Mouse (Mus musculus): ENCODE measurements around the gene Akap1. TPM values are rescaled to one million over a fixed set of nuclear protein-coding genes. Genes with fewer than 3 reads are reported as not detected.

Gene Akap1
- polyA plus RNA-seq, 1 experiment: 5.5 TPM

GRCm38 (mm10) chr11:88842315-88842975 is 21.9 kb downstream of the Akap1 start:
- Histone ChIP-seq H3K4me3 (ENCODE audit: extremely low read depth, insufficient read depth, insufficient read length) (no peak overlapping the region), H3K4me1 (ENCODE audit: control insufficient read depth, insufficient read depth, insufficient read length) (no peaks in the 10 kb centered on the region), H3K36me3 (ENCODE audit: control insufficient read depth, insufficient read depth, low read length) (no peaks in the 10 kb centered on the region; the same call in 1 of the 2 replicates), H3K27ac (ENCODE audit: insufficient read depth, low read length) (no peak overlapping the region), H3K27me3 (ENCODE audit: control insufficient read depth, insufficient read depth, low read length) (no peaks in the 10 kb centered on the region)
- WGBS: 94% methylated on average over 13 of the region's 13 CpGs
- no peak for DNase-seq (ENCODE audit: low read depth in 1 of 2, low spot score in 2 of 2)
- TF ChIP-seq CTCF (IDR thresholded peaks at IDR 0.05; ENCODE audit: extremely low read depth, insufficient read depth, insufficient read length, insufficient replicate concordance) (no peak), POLR2A (IDR thresholded peaks at IDR 0.05; ENCODE audit: low read depth, low read length) (no peak)

- Histone ChIP-seq H3K27ac (ENCODE audit: insufficient read depth, low read length) (no peak overlapping the region), H3K4me1 (ENCODE audit: control insufficient read depth, insufficient read depth, insufficient read length) (no peaks in the 10 kb centered on the region), H3K4me3 (ENCODE audit: extremely low read depth, insufficient read depth, insufficient read length) (no peak overlapping the region), H3K36me3 (ENCODE audit: control insufficient read depth, insufficient read depth, low read length) (no peaks in the 10 kb centered on the region; the same call in 1 of the 2 replicates), H3K27me3 (ENCODE audit: control insufficient read depth, insufficient read depth, low read length) (no peaks in the 10 kb centered on the region)
- DNase-seq (ENCODE audit: low read depth in 1 of 2, low spot score in 2 of 2): no peak
- TF ChIP-seq POLR2A (IDR thresholded peaks at IDR 0.05; ENCODE audit: low read depth, low read length) (no peak), CTCF (IDR thresholded peaks at IDR 0.05; ENCODE audit: extremely low read depth, insufficient read depth, insufficient read length, insufficient replicate concordance) (no peak)
- 50% methylated on average over 6 of the region's 6 CpGs for WGBS
These were observed 23.0 kb downstream of the Akap1 start for GRCm38 (mm10) chr11:88841406-88841805.

GRCm38 (mm10) chr11:88840724-88841350 is 23.5 kb downstream of the Akap1 start:
- no peak overlapping the region for H3K27ac ChIP-seq (ENCODE audit: insufficient read depth, low read length)
- no peak for DNase-seq (ENCODE audit: low read depth in 1 of 2, low spot score in 2 of 2)
- no peaks in the 10 kb centered on the region; the same call in 1 of the 2 replicates for H3K36me3 ChIP-seq (ENCODE audit: control insufficient read depth, insufficient read depth, low read length)
- WGBS: 92% methylated on average over 10 of the region's 10 CpGs
- no peaks in the 10 kb centered on the region for H3K27me3 ChIP-seq (ENCODE audit: control insufficient read depth, insufficient read depth, low read length)
- TF ChIP-seq POLR2A (IDR thresholded peaks at IDR 0.05; ENCODE audit: low read depth, low read length) (no peak), CTCF (IDR thresholded peaks at IDR 0.05; ENCODE audit: extremely low read depth, insufficient read depth, insufficient read length, insufficient replicate concordance) (no peak)
- no peaks in the 10 kb centered on the region for H3K4me1 ChIP-seq (ENCODE audit: control insufficient read depth, insufficient read depth, insufficient read length)
- H3K4me3 ChIP-seq (ENCODE audit: extremely low read depth, insufficient read depth, insufficient read length): no peak overlapping the region

- TF ChIP-seq CTCF (IDR thresholded peaks at IDR 0.05; ENCODE audit: extremely low read depth, insufficient read depth, insufficient read length, insufficient replicate concordance) (no peak), POLR2A (IDR thresholded peaks at IDR 0.05; ENCODE audit: low read depth, low read length) (no peak)
- no peaks in the 10 kb centered on the region for H3K27me3 ChIP-seq (ENCODE audit: control insufficient read depth, insufficient read depth, low read length)
- no peaks in the 10 kb centered on the region for H3K4me1 ChIP-seq (ENCODE audit: control insufficient read depth, insufficient read depth, insufficient read length)
- DNase-seq (ENCODE audit: low read depth in 1 of 2, low spot score in 2 of 2): no peak
- no peak overlapping the region for H3K27ac ChIP-seq (ENCODE audit: insufficient read depth, low read length)
- H3K36me3 ChIP-seq (ENCODE audit: control insufficient read depth, insufficient read depth, low read length): no peaks in the 10 kb centered on the region; the same call in 1 of the 2 replicates
- H3K4me3 ChIP-seq (ENCODE audit: extremely low read depth, insufficient read depth, insufficient read length): no peak overlapping the region
- 90% methylated on average over 8 of the region's 8 CpGs for WGBS
These were observed 24.1 kb downstream of the Akap1 start for GRCm38 (mm10) chr11:88840292-88840691.

- Histone ChIP-seq H3K4me3 (ENCODE audit: extremely low read depth, insufficient read depth, insufficient read length) (no peak overlapping the region), H3K36me3 (ENCODE audit: control insufficient read depth, insufficient read depth, low read length) (no peaks in the 10 kb centered on the region), H3K27ac (ENCODE audit: insufficient read depth, low read length) (no peak overlapping the region), H3K4me1 (ENCODE audit: control insufficient read depth, insufficient read depth, insufficient read length) (no peaks in the 10 kb centered on the region), H3K27me3 (ENCODE audit: control insufficient read depth, insufficient read depth, low read length) (no peaks in the 10 kb centered on the region)
- no peak for TF ChIP-seq CTCF (IDR thresholded peaks at IDR 0.05; ENCODE audit: extremely low read depth, insufficient read depth, insufficient read length, insufficient replicate concordance)
- TF ChIP-seq POLR2A (IDR thresholded peaks at IDR 0.05; ENCODE audit: low read depth, low read length): no peak
- no peak for DNase-seq (ENCODE audit: low read depth in 1 of 2, low spot score in 2 of 2)
- 93% methylated on average over 6 of the region's 6 CpGs for WGBS
These were observed 25.0 kb downstream of the Akap1 start for GRCm38 (mm10) chr11:88839379-88839778.

GRCm38 (mm10) chr11:88838630-88839029 is 25.8 kb downstream of the Akap1 start:
- no peak for DNase-seq (ENCODE audit: low read depth in 1 of 2, low spot score in 2 of 2)
- Histone ChIP-seq H3K27me3 (ENCODE audit: control insufficient read depth, insufficient read depth, low read length) (no peaks in the 10 kb centered on the region), H3K36me3 (ENCODE audit: control insufficient read depth, insufficient read depth, low read length) (no peaks in the 10 kb centered on the region), H3K4me3 (ENCODE audit: extremely low read depth, insufficient read depth, insufficient read length) (no peak overlapping the region), H3K27ac (ENCODE audit: insufficient read depth, low read length) (no peak overlapping the region), H3K4me1 (ENCODE audit: control insufficient read depth, insufficient read depth, insufficient read length) (no peaks in the 10 kb centered on the region)
- whole genome bisulfite sequencing: 89% methylated on average over 13 of the region's 13 CpGs
- TF ChIP-seq POLR2A (IDR thresholded peaks at IDR 0.05; ENCODE audit: low read depth, low read length) (no peak), CTCF (IDR thresholded peaks at IDR 0.05; ENCODE audit: extremely low read depth, insufficient read depth, insufficient read length, insufficient replicate concordance) (no peak)

GRCm38 (mm10) chr11:88834606-88835005 is 29.8 kb downstream of the Akap1 start:
- H3K4me3 ChIP-seq (ENCODE audit: extremely low read depth, insufficient read depth, insufficient read length): no peak overlapping the region
- no peaks in the 10 kb centered on the region for H3K4me1 ChIP-seq (ENCODE audit: control insufficient read depth, insufficient read depth, insufficient read length)
- H3K36me3 ChIP-seq (ENCODE audit: control insufficient read depth, insufficient read depth, low read length): no peaks in the 10 kb centered on the region
- H3K27me3 ChIP-seq (ENCODE audit: control insufficient read depth, insufficient read depth, low read length): no peaks in the 10 kb centered on the region
- H3K27ac ChIP-seq (ENCODE audit: insufficient read depth, low read length): no peak overlapping the region
- no peak for DNase-seq (ENCODE audit: low read depth in 1 of 2, low spot score in 2 of 2)
- no peak for TF ChIP-seq CTCF (IDR thresholded peaks at IDR 0.05; ENCODE audit: extremely low read depth, insufficient read depth, insufficient read length, insufficient replicate concordance)
- TF ChIP-seq POLR2A (IDR thresholded peaks at IDR 0.05; ENCODE audit: low read depth, low read length): no peak
- 95% methylated on average over 11 of the region's 11 CpGs for WGBS
